Mouse (Mus musculus): ENCODE data around the gene Prkcb. TPM values are rescaled to one million over a fixed set of nuclear protein-coding genes. Genes with fewer than 3 reads are reported as not detected.

Gene Prkcb
- total RNA-seq, 2 experiments from 2014 or later, result 1,042 to 1,074 TPM

- no peak for DNase-seq (ENCODE audit: low spot score in 2 of 2)
- intact Hi-C loops (cut with DNase I), result no loop called here
Observed at GRCm38 (mm10) chr7:122282584-122282983, 6.0 kb upstream of the Prkcb start.

GRCm38 (mm10) chr7:122287217-122287616 is 1.3 kb upstream of the Prkcb start:
- intact Hi-C loops (cut with DNase I), result no loop called here
- DNase-seq (ENCODE audit: low spot score in 2 of 2), result no peak

GRCm38 (mm10) chr7:122289243-122290111 is 926 bp downstream of the Prkcb start:
- no peak for DNase-seq (ENCODE audit: low spot score in 2 of 2)
- intact Hi-C loops (cut with DNase I), result loop anchor here (2.0 to 5.0 kb wide), 2 partner anchors 39 to 53 kb away; no protein-coding TSS in a partner anchor

GRCm38 (mm10) chr7:122290165-122290564 is 1.6 kb downstream of the Prkcb start:
- intact Hi-C loops (cut with DNase I), result loop anchor here (5.0 kb wide), 1 partner anchor 52 kb away; no protein-coding TSS in a partner anchor
- DNase-seq (ENCODE audit: low spot score in 2 of 2), result peak; percentile 56 to 59

GRCm38 (mm10) chr7:122290771-122291170 is 2.2 kb downstream of the Prkcb start:
- DNase-seq (ENCODE audit: low spot score in 2 of 2), result no peak
- intact Hi-C loops (cut with DNase I), result loop anchor here (5.0 kb wide), 1 partner anchor 52 kb away; no protein-coding TSS in a partner anchor

- intact Hi-C loops (cut with DNase I), result loop anchor here (5.0 kb wide), 1 partner anchor 50 kb away; no protein-coding TSS in a partner anchor
- peak in 1 of 2 experiments; percentile 55 for DNase-seq (ENCODE audit: low spot score in 2 of 2)
Observed at GRCm38 (mm10) chr7:122292151-122292550, 3.6 kb downstream of the Prkcb start.

GRCm38 (mm10) chr7:122294111-122294510 is 5.6 kb downstream of the Prkcb start:
- intact Hi-C loops (cut with DNase I), result loop anchor here (5.0 kb wide), 1 partner anchor 48 kb away; no protein-coding TSS in a partner anchor
- no peak for DNase-seq (ENCODE audit: low spot score in 2 of 2)

GRCm38 (mm10) chr7:122295363-122295762 is 6.8 kb downstream of the Prkcb start:
- no peak for DNase-seq (ENCODE audit: low spot score in 2 of 2)
- intact Hi-C loops (cut with DNase I), result no loop called here

GRCm38 (mm10) chr7:122296331-122296730 is 7.8 kb downstream of the Prkcb start:
- intact Hi-C loops (cut with DNase I), result no loop called here
- DNase-seq (ENCODE audit: low spot score in 2 of 2), result no peak

GRCm38 (mm10) chr7:122296805-122297204 is 8.3 kb downstream of the Prkcb start:
- intact Hi-C loops (cut with DNase I), result no loop called here
- DNase-seq (ENCODE audit: low spot score in 2 of 2), result no peak

GRCm38 (mm10) chr7:122297627-122298026 is 9.1 kb downstream of the Prkcb start:
- DNase-seq (ENCODE audit: low spot score in 2 of 2), result peak in 1 of 2 experiments; percentile 63
- intact Hi-C loops (cut with DNase I), result no loop called here

GRCm38 (mm10) chr7:122298715-122299114 is 10.2 kb downstream of the Prkcb start:
- intact Hi-C loops (cut with DNase I), result no loop called here
- no peak for DNase-seq (ENCODE audit: low spot score in 2 of 2)

GRCm38 (mm10) chr7:122300538-122300937 is 12.0 kb downstream of the Prkcb start:
- intact Hi-C loops (cut with DNase I), result no loop called here
- DNase-seq (ENCODE audit: low spot score in 2 of 2), result no peak

GRCm38 (mm10) chr7:122302538-122302937 is 14.0 kb downstream of the Prkcb start:
- intact Hi-C loops (cut with DNase I), result no loop called here
- peak in 1 of 2 experiments; percentile 81 for DNase-seq (ENCODE audit: low spot score in 2 of 2)

- DNase-seq (ENCODE audit: low spot score in 2 of 2), result no peak
- intact Hi-C loops (cut with DNase I), result no loop called here
Observed at GRCm38 (mm10) chr7:122303988-122304387, 15.4 kb downstream of the Prkcb start.

- DNase-seq (ENCODE audit: low spot score in 2 of 2), result peak in 1 of 2 experiments; percentile 49
- intact Hi-C loops (cut with DNase I), result no loop called here
Observed at GRCm38 (mm10) chr7:122304521-122304920, 16.0 kb downstream of the Prkcb start.

- no peak for DNase-seq (ENCODE audit: low spot score in 2 of 2)
- intact Hi-C loops (cut with DNase I), result no loop called here
Observed at GRCm38 (mm10) chr7:122307241-122307640, 18.7 kb downstream of the Prkcb start.

- no peak for DNase-seq (ENCODE audit: low spot score in 2 of 2)
Observed at GRCm38 (mm10) chr7:122308661-122309060, 20.1 kb downstream of the Prkcb start.

GRCm38 (mm10) chr7:122309909-122310725 is 21.6 kb downstream of the Prkcb start:
- DNase-seq (ENCODE audit: low spot score in 2 of 2), result no peak
- intact Hi-C loops (cut with DNase I), result no loop called here

More at GRCm38 (mm10) chr7:122308661-122309060, 20.1 kb downstream of the Prkcb start:
- intact Hi-C loops (cut with DNase I), result no loop called here

GRCm38 (mm10) chr7:122310726-122311018 is 22.1 kb downstream of the Prkcb start:
- no peak for DNase-seq (ENCODE audit: low spot score in 2 of 2)
- intact Hi-C loops (cut with DNase I), result no loop called here

Measured in left cerebral cortex, postnatal 25 days (tissue).